Mouse (Mus musculus) midbrain, embryonic 14.5 days (tissue): ENCODE data around the gene Syce2. TPM values are rescaled to one million over a fixed set of nuclear protein-coding genes. Genes with fewer than 3 reads are reported as not detected.

Experiments
- ATAC-seq: fragments of 200-750 bp; cut with Nextera tagmentation; 2 replicates; pipeline ENCODE4 v1.8.0; 2017; ENCODE audit warnings: moderate number of reproducible peaks, moderate library complexity; ENCODE audit not compliant: low FRiP score, low TSS enrichment
- DNase-seq: peaks from one replicate; pipeline ENCODE4 v3.0.0-alpha.2; 2015
- H3K27ac ChIP-seq: fragments of 300-500 bp; sonication (generic); replicated peaks from 2 replicates; pipeline ENCODE4 v1.5.1; 2014; ENCODE audit warnings: mild to moderate bottlenecking, low read depth, low read length, moderate library complexity
- H3K27me3 ChIP-seq: fragments of 300-500 bp; sonication (generic); 2 replicates; pipeline ENCODE4 v1.6.1; 2014; ENCODE audit warnings: low read length, control low read depth, mixed read lengths; ENCODE audit not compliant: control insufficient read depth, insufficient read depth
- H3K36me3 ChIP-seq: fragments of 300-500 bp; sonication (generic); 2 replicates; pipeline ENCODE4 v1.6.1; 2014; ENCODE audit warnings: low read length, control low read depth; ENCODE audit not compliant: control insufficient read depth, insufficient read depth
- H3K4me1 ChIP-seq: fragments of 300-500 bp; sonication (generic); 2 replicates; pipeline ENCODE4 v1.6.1; 2014; ENCODE audit warnings: mild to moderate bottlenecking, antibody characterized with exemption, low read length, control low read depth; ENCODE audit not compliant: control insufficient read depth, insufficient read depth
- H3K4me2 ChIP-seq: fragments of 300-500 bp; sonication (generic); 2 replicates; pipeline ENCODE4 v1.6.1; 2014; ENCODE audit warnings: mild to moderate bottlenecking, low read length, moderate library complexity
- H3K4me3 ChIP-seq: fragments of 300-500 bp; sonication (generic); replicated peaks from 2 replicates; pipeline ENCODE4 v1.5.1; 2014; ENCODE audit warnings: low read depth, low read length
- H3K9ac ChIP-seq: fragments of 300-500 bp; sonication (generic); replicated peaks from 2 replicates; pipeline ENCODE4 v1.6.1; 2014; ENCODE audit warnings: mild to moderate bottlenecking, low read length, moderate library complexity
- H3K9me3 ChIP-seq: fragments of 300-500 bp; sonication (generic); 2 replicates; pipeline ENCODE4 v1.6.1; 2016; ENCODE audit warnings: low read length, control low read depth, mixed read lengths; ENCODE audit not compliant: control insufficient read depth
- WGBS: fragments of 180-500 bp; shearing (Covaris S2); extraction: QIAGEN DNeasy Blood & Tissue Kit; methylation state at CpG from one replicate; pipeline ENCODE4 v1.1.7; 2014; 5-methylcytosine and 5-hydroxymethylcytosine counted together
- microRNA-seq: library from miRNA; unstranded; fragments of <30 nt; microRNA quantifications from one replicate; pipeline ENCODE4, GENCODE M21; 2016
- polyA plus RNA-seq: library from polyadenylated mRNA; unstranded; fragments of >200 nt; fragmentation: Nextera tagmentation; extraction: Ambion mirVana; gene quantifications from 2 replicates; pipeline ENCODE4 v1.2.1, GENCODE M21; 2014

The Syce2 gene
- polyA plus RNA-seq, 1 experiment from 2014 or later = 17.4 TPM

DNA sequence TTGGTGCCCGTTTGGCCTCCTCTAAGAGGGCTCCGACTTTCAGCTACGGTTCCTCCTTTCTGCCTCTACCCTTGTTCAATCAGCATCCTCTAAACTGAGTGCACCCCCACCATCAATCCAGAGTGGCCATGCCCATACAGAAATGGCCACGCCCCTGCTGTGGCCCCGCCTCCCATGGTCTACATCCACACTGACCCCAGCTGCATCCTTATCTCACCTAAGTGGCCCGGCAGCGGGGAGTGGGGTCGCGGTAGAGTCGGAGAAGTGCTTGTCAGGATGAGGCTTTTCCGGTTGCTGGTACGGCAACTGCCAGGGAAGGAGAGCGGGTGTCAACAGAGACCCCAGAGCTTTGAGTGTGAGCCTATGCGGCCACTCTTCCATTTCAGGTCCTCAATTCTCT lies 63.6 kb downstream of the Syce2 start:
- 4% methylated on average over 14 of the region's 14 CpGs for WGBS
- peak; percentile 58 for DNase-seq
- H3K4me2 ChIP-seq = peak overlapping the region; percentile 90
- H3K9me3 ChIP-seq = no peaks in the 10 kb centered on the region
- H3K27ac ChIP-seq = peak overlapping the region; percentile 95
- peak overlapping the region; percentile 97 for H3K9ac ChIP-seq
- peak overlapping the region; percentile 95 for H3K4me3 ChIP-seq
- H3K4me1 ChIP-seq = peaks cover 27% of the 10 kb centered on the region
- no peaks in the 10 kb centered on the region for H3K27me3 ChIP-seq
- peaks cover 24% of the 10 kb centered on the region for H3K36me3 ChIP-seq
- peak; percentile 47; the same call in 1 of the 2 replicates for ATAC-seq

DNA sequence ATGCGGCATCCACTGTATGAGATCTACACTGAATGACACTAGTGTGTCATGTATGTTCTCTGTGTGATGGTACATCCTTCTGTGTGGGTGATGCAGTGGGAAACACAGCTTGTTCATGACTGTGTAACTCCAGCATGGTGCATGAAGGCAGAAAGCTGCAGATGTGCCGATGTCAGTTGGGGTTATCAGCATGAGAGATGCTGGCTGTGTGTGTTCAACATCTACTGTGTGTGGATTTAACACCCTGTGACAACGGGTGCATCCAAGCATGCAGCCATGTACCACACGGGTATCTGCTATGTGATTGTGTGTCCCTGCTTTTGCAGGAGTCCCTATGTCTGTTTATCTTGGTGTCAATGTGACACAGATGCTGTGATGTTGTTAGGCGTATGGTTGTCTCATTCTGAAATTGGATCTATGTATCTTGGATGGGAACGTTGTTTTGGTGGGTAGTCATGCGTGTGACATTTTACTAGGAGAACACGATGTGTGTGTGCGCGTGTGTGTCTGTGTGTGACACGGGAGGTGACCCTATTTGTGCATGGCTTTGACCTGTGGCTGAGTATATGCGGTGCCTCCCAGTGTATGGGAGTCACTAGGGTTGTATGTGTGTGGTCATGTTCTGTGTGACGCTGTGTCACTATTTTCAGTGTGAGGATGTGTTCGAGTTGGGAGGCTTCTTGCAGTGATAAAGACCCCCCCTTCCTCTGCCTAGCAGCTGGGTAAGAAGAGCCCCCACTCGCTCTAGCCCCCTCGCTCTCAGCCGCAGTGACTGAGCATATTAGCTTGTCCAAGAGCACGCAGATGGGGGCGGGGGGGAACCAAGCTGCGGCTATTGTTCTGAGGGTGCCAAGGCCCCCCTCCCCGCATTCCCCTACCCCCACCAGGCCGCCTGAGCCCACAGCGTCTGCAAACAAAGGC lies 64.4 kb downstream of the Syce2 start:
- Histone ChIP-seq H3K27me3 (no peaks in the 10 kb centered on the region), H3K36me3 (peaks cover 18% of the 10 kb centered on the region), H3K4me2 (peak overlapping the region; percentile 90), H3K4me3 (peak overlapping the region; percentile 95), H3K4me1 (peaks cover 27% of the 10 kb centered on the region), H3K9ac (peak overlapping the region; percentile 97), H3K9me3 (no peaks in the 10 kb centered on the region), H3K27ac (peak overlapping the region; percentile 95)
- WGBS = 17% methylated on average over 23 of the region's 23 CpGs
- ATAC-seq = peak; percentile 34
- DNase-seq = peak; percentile 63

- Histone ChIP-seq H3K27me3 (no peaks in the 10 kb centered on the region), H3K9me3 (no peaks in the 10 kb centered on the region), H3K4me3 (peak within 1 kb of the TSS; percentile 95), H3K4me1 (peaks cover 27% of the 10 kb centered on the region), H3K4me2 (peak within 1 kb of the TSS; percentile 90), H3K36me3 (peaks cover 12% of the 10 kb centered on the region), H3K27ac (peak within 1 kb of the TSS; percentile 95), H3K9ac (peak within 1 kb of the TSS; percentile 97)
- WGBS = under 1% methylated on average over 50 of the region's 50 CpGs
- ATAC-seq (peak; percentile 76), DNase-seq (peak; percentile 93)
Measured at GRCm38 (mm10) chr8:84936962-84937546, 65.1 kb downstream of the Syce2 start, which contains the start of gene Mast1. Gene Mast1 (minus strand): TSS chr8:84937359.

Small RNAs within 50 kb of the gene (microRNA-seq; reads per million reads assigned to microRNA genes)
- not detected for gene Gm24197
- gene Mir7069 = 3.8 reads per million, percentile 23 among the genes with 10 or more reads in this experiment

Other genes with a start within 250 kb of the Syce2 start
- gene Ier2, start 209.3 kb upstream of the Syce2 start, polyA plus RNA-seq = 15.5 and 16.0 TPM in 2 replicates
- gene Trmt1, start 185.8 kb upstream of the Syce2 start, polyA plus RNA-seq = 56.9 and 59.6 TPM in 2 replicates
- gene Nacc1, start 184.2 kb upstream of the Syce2 start, polyA plus RNA-seq = 19.1 and 20.2 TPM in 2 replicates
- gene Lyl1, start 170.7 kb upstream of the Syce2 start, polyA plus RNA-seq = 1.5 and 3.8 TPM in 2 replicates
- 0.67 and 0.91 TPM in 2 replicates for gene G430095P16Rik, start 149.1 kb upstream of the Syce2 start, polyA plus RNA-seq
- gene Nfix, start 71.8 kb upstream of the Syce2 start, polyA plus RNA-seq = 45.9 and 49.8 TPM in 2 replicates
- gene Dand5, start 49.3 kb upstream of the Syce2 start, polyA plus RNA-seq = 9.9 and 12.7 TPM in 2 replicates
- gene Gadd45gip1, start 40.6 kb upstream of the Syce2 start, polyA plus RNA-seq = 32.7 and 35.8 TPM in 2 replicates
- gene Rad23a, start 31.4 kb upstream of the Syce2 start, polyA plus RNA-seq = 83.4 and 84.3 TPM in 2 replicates
- 434 and 525 TPM in 2 replicates for gene Calr, start 25.2 kb upstream of the Syce2 start, polyA plus RNA-seq
- 95.6 and 111 TPM in 2 replicates for gene Farsa, start 15.1 kb upstream of the Syce2 start, polyA plus RNA-seq
- gene Gcdh, start 21.8 kb downstream of the Syce2 start, polyA plus RNA-seq = 22.4 and 25.9 TPM in 2 replicates
- 0.19 and 0.63 TPM in 2 replicates for gene Klf1, start 29.8 kb downstream of the Syce2 start, polyA plus RNA-seq
- 4.0 and 5.4 TPM in 2 replicates for gene Dnase2a, start 36.4 kb downstream of the Syce2 start, polyA plus RNA-seq
- 69.5 and 69.9 TPM in 2 replicates for gene Mast1, start 65.2 kb downstream of the Syce2 start, polyA plus RNA-seq
- 0.99 and 1.4 TPM in 2 replicates for gene Rtbdn, start 74.9 kb downstream of the Syce2 start, polyA plus RNA-seq
- not detected in 2 replicates for gene Gm49661, start 97.3 kb downstream of the Syce2 start, polyA plus RNA-seq
- gene Prdx2, start 97.5 kb downstream of the Syce2 start, polyA plus RNA-seq = 1,531 and 1,588 TPM in 2 replicates
- 51.7 and 54.4 TPM in 2 replicates for gene Rnaseh2a, start 97.7 kb downstream of the Syce2 start, polyA plus RNA-seq
- gene Junb, start 106.6 kb downstream of the Syce2 start, polyA plus RNA-seq = 4.3 and 5.7 TPM in 2 replicates
- 25.8 and 31.4 TPM in 2 replicates for gene Hook2, start 118.5 kb downstream of the Syce2 start, polyA plus RNA-seq
- not detected in 2 replicates for gene Best2, start 142.4 kb downstream of the Syce2 start, polyA plus RNA-seq
- 130 and 155 TPM in 2 replicates for gene Asna1, start 153.2 kb downstream of the Syce2 start, polyA plus RNA-seq
- 157 and 191 TPM in 2 replicates for gene Trir, start 154.7 kb downstream of the Syce2 start, polyA plus RNA-seq
- gene Tnpo2, start 164.8 kb downstream of the Syce2 start, polyA plus RNA-seq = 32.0 and 41.0 TPM in 2 replicates
- 65.0 and 80.9 TPM in 2 replicates for gene Fbxw9, start 187.9 kb downstream of the Syce2 start, polyA plus RNA-seq
- 1.7 TPM in 1 of 2 replicates, not detected in the other for gene Gm5741, start 195.9 kb downstream of the Syce2 start, polyA plus RNA-seq
- 88.8 and 95.8 TPM in 2 replicates for gene Dhps, start 199.6 kb downstream of the Syce2 start, polyA plus RNA-seq
- gene Wdr83os, start 208.6 kb downstream of the Syce2 start, polyA plus RNA-seq = 141 and 154 TPM in 2 replicates
- gene Wdr83, start 209.2 kb downstream of the Syce2 start, polyA plus RNA-seq = 53.9 and 58.2 TPM in 2 replicates
- 13.3 and 17.2 TPM in 2 replicates for gene Man2b1, start 211.2 kb downstream of the Syce2 start, polyA plus RNA-seq